Mouse (Mus musculus) hindbrain, embryonic 10.5 days (tissue): Measurements from ENCODE around the gene Sf3a3. TPM values are rescaled to one million over a fixed set of nuclear protein-coding genes. Genes with fewer than 3 reads are reported as not detected.

Experiments used
- DNase-seq: peaks from one replicate; pipeline ENCODE4 v3.0.0-alpha.2; 2017; ENCODE audit warnings: low spot score
- H3K27ac ChIP-seq: fragments of 300-500 bp; sonication (generic); 2 replicates; pipeline ENCODE4 v1.5.1; 2016; ENCODE audit warnings: mild to moderate bottlenecking, moderate library complexity
- H3K27me3 ChIP-seq: fragments of 300-500 bp; sonication (generic); 2 replicates; pipeline ENCODE4 v1.6.1; 2016; ENCODE audit warnings: mild to moderate bottlenecking; ENCODE audit not compliant: poor library complexity, insufficient read depth, severe bottlenecking
- H3K36me3 ChIP-seq: fragments of 300-500 bp; sonication (generic); 2 replicates; pipeline ENCODE4 v1.6.1; 2016; ENCODE audit warnings: mild to moderate bottlenecking, moderate library complexity
- H3K4me1 ChIP-seq: fragments of 300-500 bp; sonication (generic); replicated peaks from 2 replicates; pipeline ENCODE4 v1.6.1; 2016; ENCODE audit warnings: mild to moderate bottlenecking
- H3K4me3 ChIP-seq: fragments of 300-500 bp; sonication (generic); 2 replicates; pipeline ENCODE4 v1.5.1; 2016; ENCODE audit warnings: mild to moderate bottlenecking, moderate library complexity
- H3K9me3 ChIP-seq: fragments of 300-500 bp; sonication (generic); 2 replicates; pipeline ENCODE4 v1.6.1; 2016; ENCODE audit warnings: mild to moderate bottlenecking, moderate library complexity
- WGBS: fragments of 180-500 bp; shearing (Covaris S2); methylation state at CpG from one replicate; pipeline ENCODE4 v1.1.7; 2016; 5-methylcytosine and 5-hydroxymethylcytosine counted together
- polyA plus RNA-seq: library from polyadenylated mRNA; unstranded; fragments of >200 nt; fragmentation: Nextera tagmentation; extraction: Ambion mirVana; gene quantifications from 2 replicates; pipeline ENCODE4 v1.2.1, GENCODE M21; 2016

Gene Sf3a3
- polyA plus RNA-seq, 1 experiment from 2014 or later = 221 TPM

- DNase-seq = no peak
- H3K4me1 ChIP-seq = no peaks in the 10 kb centered on the region
- no peaks in the 10 kb centered on the region for H3K9me3 ChIP-seq
- H3K27me3 ChIP-seq = no peaks in the 10 kb centered on the region
- 94% methylated on average over 8 of the region's 8 CpGs for WGBS
- no peak overlapping the region for H3K4me3 ChIP-seq
- no peak overlapping the region for H3K27ac ChIP-seq
- H3K36me3 ChIP-seq = peaks cover 85% of the 10 kb centered on the region
These were observed 29.1 kb upstream of the Sf3a3 start for GRCm38 (mm10) chr4:124685453-124685852.

GRCm38 (mm10) chr4:124685897-124686402 is 28.6 kb upstream of the Sf3a3 start:
- peaks cover 2% of the 10 kb centered on the region for H3K4me1 ChIP-seq
- no peaks in the 10 kb centered on the region for H3K9me3 ChIP-seq
- H3K4me3 ChIP-seq = no peak overlapping the region
- H3K27me3 ChIP-seq = no peaks in the 10 kb centered on the region
- no peak for DNase-seq
- H3K27ac ChIP-seq = no peak overlapping the region
- WGBS = 93% methylated on average over 8 of the region's 8 CpGs
- H3K36me3 ChIP-seq = peaks cover 80% of the 10 kb centered on the region

GRCm38 (mm10) chr4:124691455-124691854 is 23.1 kb upstream of the Sf3a3 start:
- Histone ChIP-seq H3K9me3 (no peaks in the 10 kb centered on the region), H3K4me1 (peaks cover 33% of the 10 kb centered on the region), H3K36me3 (peaks cover 28% of the 10 kb centered on the region), H3K4me3 (no peak overlapping the region), H3K27ac (no peak overlapping the region), H3K27me3 (peaks cover 21% of the 10 kb centered on the region)
- WGBS = 90% methylated on average over 8 of the region's 8 CpGs
- DNase-seq = no peak

- Histone ChIP-seq H3K27ac (peak overlapping the region; percentile 91; the same call in 1 of the 2 replicates), H3K9me3 (no peaks in the 10 kb centered on the region), H3K27me3 (peaks cover 21% of the 10 kb centered on the region), H3K36me3 (peaks cover 22% of the 10 kb centered on the region), H3K4me3 (peak overlapping the region; percentile 95), H3K4me1 (peaks cover 33% of the 10 kb centered on the region)
- 77% methylated on average over 3 of the region's 3 CpGs for WGBS
- no peak for DNase-seq
These were observed 22.1 kb upstream of the Sf3a3 start for GRCm38 (mm10) chr4:124692416-124692861.

- H3K36me3 ChIP-seq = peaks cover 14% of the 10 kb centered on the region
- H3K4me3 ChIP-seq = peak within 1 kb of the TSS; percentile 95
- peaks cover 33% of the 10 kb centered on the region for H3K4me1 ChIP-seq
- DNase-seq = peak; percentile 89
- peaks cover 24% of the 10 kb centered on the region for H3K27me3 ChIP-seq
- no peaks in the 10 kb centered on the region for H3K9me3 ChIP-seq
- H3K27ac ChIP-seq = peak within 1 kb of the TSS; percentile 91
- 1% methylated on average over 43 of the region's 43 CpGs for WGBS
These were observed 21.3 kb upstream of the Sf3a3 start, which contains the start of gene Utp11 for GRCm38 (mm10) chr4:124693135-124693894. Gene Utp11 (minus strand): TSS chr4:124693600.

GRCm38 (mm10) chr4:124694572-124694971 is 20.0 kb upstream of the Sf3a3 start:
- Histone ChIP-seq H3K9me3 (no peaks in the 10 kb centered on the region), H3K27me3 (peaks cover 36% of the 10 kb centered on the region), H3K4me1 (peaks cover 38% of the 10 kb centered on the region), H3K27ac (no peak overlapping the region), H3K36me3 (peaks cover 1% of the 10 kb centered on the region), H3K4me3 (no peak overlapping the region)
- no peak for DNase-seq
- WGBS = 81% methylated on average over 2 of the region's 2 CpGs

GRCm38 (mm10) chr4:124695786-124696516 is 18.6 kb upstream of the Sf3a3 start:
- Histone ChIP-seq H3K27me3 (peaks cover 44% of the 10 kb centered on the region), H3K4me1 (peaks cover 50% of the 10 kb centered on the region), H3K9me3 (no peaks in the 10 kb centered on the region), H3K36me3 (no peaks in the 10 kb centered on the region), H3K4me3 (peak overlapping the region; percentile 9; the same call in 1 of the 2 replicates), H3K27ac (no peak overlapping the region)
- 14% methylated on average over 18 of the region's 18 CpGs for WGBS
- DNase-seq = no peak

GRCm38 (mm10) chr4:124699791-124700190 is 14.8 kb upstream of the Sf3a3 start:
- Histone ChIP-seq H3K4me3 (peak overlapping the region; percentile 91), H3K27ac (peak overlapping the region; percentile 89; the same call in 1 of the 2 replicates), H3K27me3 (peaks cover 68% of the 10 kb centered on the region), H3K36me3 (no peaks in the 10 kb centered on the region), H3K4me1 (peaks cover 62% of the 10 kb centered on the region), H3K9me3 (no peaks in the 10 kb centered on the region)
- DNase-seq = no peak
- WGBS = 5% methylated on average over 6 of the region's 6 CpGs

- H3K4me1 ChIP-seq = peaks cover 68% of the 10 kb centered on the region
- H3K9me3 ChIP-seq = no peaks in the 10 kb centered on the region
- DNase-seq = peak; percentile 80
- H3K27ac ChIP-seq = peak within 1 kb of the TSS; percentile 89
- under 1% methylated on average over 54 of the region's 59 CpGs for WGBS
- no peaks in the 10 kb centered on the region for H3K36me3 ChIP-seq
- peak within 1 kb of the TSS; percentile 91 for H3K4me3 ChIP-seq
- H3K27me3 ChIP-seq = peaks cover 64% of the 10 kb centered on the region
These were observed 14.2 kb upstream of the Sf3a3 start, which contains the start of gene Fhl3 for GRCm38 (mm10) chr4:124700248-124700971. Gene Fhl3 (plus strand): TSS chr4:124700701.

GRCm38 (mm10) chr4:124701052-124701845 is 13.3 kb upstream of the Sf3a3 start:
- H3K4me1 ChIP-seq = peaks cover 69% of the 10 kb centered on the region
- peaks cover 64% of the 10 kb centered on the region for H3K27me3 ChIP-seq
- peak; percentile 37 for DNase-seq
- H3K27ac ChIP-seq = peak overlapping the region; percentile 89
- 3% methylated on average over 22 of the region's 22 CpGs for WGBS
- H3K36me3 ChIP-seq = peaks cover 3% of the 10 kb centered on the region; the same call in 1 of the 2 replicates
- peak overlapping the region; percentile 91 for H3K4me3 ChIP-seq
- H3K9me3 ChIP-seq = no peaks in the 10 kb centered on the region

- H3K4me3 ChIP-seq = peak overlapping the region; percentile 91
- WGBS = 35% methylated on average over 5 of the region's 5 CpGs
- DNase-seq = no peak
- H3K27ac ChIP-seq = peak overlapping the region; percentile 89
- peaks cover 4% of the 10 kb centered on the region; the same call in 1 of the 2 replicates for H3K36me3 ChIP-seq
- H3K27me3 ChIP-seq = peaks cover 66% of the 10 kb centered on the region
- H3K9me3 ChIP-seq = no peaks in the 10 kb centered on the region
- H3K4me1 ChIP-seq = peaks cover 68% of the 10 kb centered on the region
These were observed 12.7 kb upstream of the Sf3a3 start for GRCm38 (mm10) chr4:124701916-124702315.
